Mouse (Mus musculus) kidney, embryonic 16.5 days (tissue): Measurements from ENCODE around the gene Tbc1d1. TPM values are rescaled to one million over a fixed set of nuclear protein-coding genes. Genes with fewer than 3 reads are reported as not detected.

Experiments used
- ATAC-seq: fragments of 200-750 bp; cut with Nextera tagmentation; 2 replicates; pipeline ENCODE4 v1.8.0; 2017; ENCODE audit warnings: moderate TSS enrichment; ENCODE audit not compliant: low FRiP score, low TSS enrichment
- H3K27ac ChIP-seq: fragments of 300-500 bp; sonication (generic); 2 replicates; pipeline ENCODE4 v1.5.1; 2014; ENCODE audit warnings: low read length
- H3K27me3 ChIP-seq: fragments of 300-500 bp; sonication (generic); 2 replicates; pipeline ENCODE4 v1.6.1; 2014; ENCODE audit warnings: low read length, control low read depth, mixed read lengths; ENCODE audit not compliant: insufficient read depth
- H3K36me3 ChIP-seq: fragments of 300-500 bp; sonication (generic); 2 replicates; pipeline ENCODE4 v1.6.1; 2014; ENCODE audit warnings: low read length, control low read depth, mixed read lengths; ENCODE audit not compliant: insufficient read depth
- H3K4me1 ChIP-seq: fragments of 300-500 bp; sonication (generic); 2 replicates; pipeline ENCODE4 v1.6.1; 2014; ENCODE audit warnings: low read length, control low read depth, mixed read lengths; ENCODE audit not compliant: insufficient read depth
- H3K4me2 ChIP-seq: fragments of 300-500 bp; sonication (generic); replicated peaks from 2 replicates; pipeline ENCODE4 v1.6.1; 2014; ENCODE audit warnings: low read depth, low read length
- H3K4me3 ChIP-seq: fragments of 300-500 bp; sonication (generic); 2 replicates; pipeline ENCODE4 v1.5.1; 2014; ENCODE audit warnings: mild to moderate bottlenecking, low read length
- H3K9ac ChIP-seq: fragments of 300-500 bp; sonication (generic); replicated peaks from 2 replicates; pipeline ENCODE4 v1.6.1; 2014; ENCODE audit warnings: low read length
- H3K9me3 ChIP-seq: fragments of 300-500 bp; sonication (generic); 2 replicates; pipeline ENCODE4 v1.6.1; 2016; ENCODE audit warnings: low read length, control low read depth
- WGBS: fragments of 180-500 bp; shearing (Covaris S2); extraction: QIAGEN DNeasy Blood & Tissue Kit; methylation state at CpG from one replicate; pipeline ENCODE4 v1.1.7; 2014; 5-methylcytosine and 5-hydroxymethylcytosine counted together
- polyA plus RNA-seq: library from polyadenylated mRNA; unstranded; fragments of >200 nt; fragmentation: Nextera tagmentation; extraction: Ambion mirVana; gene quantifications from 2 replicates; pipeline ENCODE4 v1.2.1, GENCODE M21; 2015

Gene Tbc1d1
- polyA plus RNA-seq, 1 experiment from 2014 or later = 39.5 TPM

DNA sequence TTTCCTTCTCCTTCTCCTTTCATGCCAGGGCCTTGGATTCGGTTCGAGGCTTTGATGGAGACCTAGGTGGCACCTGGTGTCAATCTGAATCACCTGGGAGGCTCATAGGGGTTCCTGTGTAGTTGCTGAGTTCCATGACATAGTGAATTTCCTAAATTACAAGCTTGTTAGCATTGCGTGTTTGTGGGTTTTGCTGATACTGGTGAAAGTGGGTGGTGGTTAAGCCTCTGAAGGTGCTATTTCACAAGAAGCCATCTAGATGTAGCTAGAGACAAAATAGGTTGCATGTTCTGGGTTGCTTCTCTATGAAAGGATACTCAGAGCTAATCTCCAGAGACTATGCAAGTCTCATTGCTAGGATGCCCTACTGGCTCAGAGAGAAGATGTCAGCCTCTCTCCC, 56.5 kb downstream of the Tbc1d1 start:
- no peaks in the 10 kb centered on the region for H3K36me3 ChIP-seq
- H3K9me3 ChIP-seq = no peaks in the 10 kb centered on the region
- ATAC-seq = no peak
- H3K4me2 ChIP-seq = no peak overlapping the region
- no peak overlapping the region for H3K4me3 ChIP-seq
- 0 out of 2 replicates have a peak overlapping the region, but pooled peaks have one; percentile 1 for H3K27ac ChIP-seq
- peaks cover 24% of the 10 kb centered on the region for H3K4me1 ChIP-seq
- H3K9ac ChIP-seq = no peak overlapping the region
- H3K27me3 ChIP-seq = no peaks in the 10 kb centered on the region
- 70% methylated on average over 3 of the region's 3 CpGs for WGBS

DNA sequence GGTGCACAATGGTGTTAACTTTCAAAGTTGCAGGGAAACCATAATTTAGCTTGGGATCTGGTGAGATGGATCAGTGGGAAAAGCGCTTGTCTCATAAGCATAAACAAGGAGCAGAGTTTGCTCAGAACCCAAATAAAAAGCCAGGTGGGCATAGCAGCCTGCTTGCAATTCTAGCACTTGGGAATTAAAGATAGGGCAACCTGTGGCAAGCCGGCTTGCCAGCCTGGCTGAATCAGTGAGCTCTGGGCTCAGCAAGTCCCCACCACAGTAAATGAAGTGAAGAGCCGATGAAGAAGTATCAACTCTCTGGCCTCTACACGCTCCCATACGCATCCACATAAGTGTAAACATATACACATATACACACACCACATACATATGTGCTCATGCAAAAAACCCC, 59.7 kb downstream of the Tbc1d1 start:
- Histone ChIP-seq H3K4me3 (no peak overlapping the region), H3K9ac (no peak overlapping the region), H3K9me3 (no peaks in the 10 kb centered on the region), H3K27me3 (no peaks in the 10 kb centered on the region), H3K4me1 (peaks cover 41% of the 10 kb centered on the region), H3K4me2 (no peak overlapping the region), H3K36me3 (no peaks in the 10 kb centered on the region), H3K27ac (no peak overlapping the region)
- ATAC-seq = no peak
- 90% methylated on average over 5 of the region's 5 CpGs for WGBS

DNA sequence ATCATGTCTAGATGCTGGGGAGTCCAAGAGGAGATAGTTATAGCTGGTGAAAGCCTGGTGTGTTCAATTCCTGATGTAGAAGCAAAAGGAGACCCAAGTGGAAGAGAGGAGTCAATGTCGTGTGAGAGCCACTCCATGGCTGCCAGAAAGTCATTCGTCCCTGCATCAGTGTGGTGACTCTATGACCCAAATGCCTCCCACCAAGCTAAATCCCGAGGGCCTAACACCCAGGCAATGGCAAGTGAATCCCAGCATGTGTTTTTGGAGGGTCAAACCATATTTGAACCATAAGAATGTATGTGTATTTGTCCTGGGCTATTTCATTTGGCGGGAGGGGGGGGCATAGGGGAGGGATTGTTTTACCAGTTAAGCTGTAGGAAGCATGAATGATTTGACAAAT, 60.2 kb downstream of the Tbc1d1 start:
- no peak overlapping the region for H3K4me3 ChIP-seq
- H3K36me3 ChIP-seq = no peaks in the 10 kb centered on the region
- no peak for ATAC-seq
- H3K4me1 ChIP-seq = peaks cover 41% of the 10 kb centered on the region
- no peak overlapping the region for H3K4me2 ChIP-seq
- no peaks in the 10 kb centered on the region for H3K27me3 ChIP-seq
- no peaks in the 10 kb centered on the region for H3K9me3 ChIP-seq
- WGBS = 88% methylated on average over 4 of the region's 4 CpGs
- no peak overlapping the region for H3K9ac ChIP-seq
- H3K27ac ChIP-seq = no peak overlapping the region

DNA sequence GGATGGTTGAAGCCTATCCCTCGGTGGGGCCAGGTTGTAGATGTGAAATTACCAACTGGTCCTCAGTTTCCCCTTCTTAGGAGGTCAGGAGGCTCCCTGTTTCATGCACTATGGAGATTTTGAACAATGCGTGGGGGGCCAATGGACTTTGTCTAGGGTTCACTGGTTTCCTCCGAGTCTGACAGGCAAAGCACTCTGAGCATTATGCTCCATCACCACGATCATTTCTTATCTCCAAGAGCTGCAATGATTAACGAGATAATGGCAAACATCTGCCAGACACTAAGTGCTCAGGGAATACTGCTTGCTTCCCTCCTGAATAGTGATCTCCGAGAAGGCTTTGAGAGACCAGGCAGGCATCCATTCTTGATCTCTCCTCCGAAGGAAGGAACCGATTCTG, 61.2 kb downstream of the Tbc1d1 start:
- 0 out of 2 replicates have a peak, but pooled peaks cover 5% of the 10 kb centered on the region for H3K9me3 ChIP-seq
- H3K27me3 ChIP-seq = no peaks in the 10 kb centered on the region
- H3K4me1 ChIP-seq = peaks cover 32% of the 10 kb centered on the region
- no peak for ATAC-seq
- H3K27ac ChIP-seq = no peak overlapping the region
- H3K4me2 ChIP-seq = no peak overlapping the region
- WGBS = 50% methylated on average over 8 of the region's 8 CpGs
- H3K9ac ChIP-seq = no peak overlapping the region
- no peaks in the 10 kb centered on the region for H3K36me3 ChIP-seq
- H3K4me3 ChIP-seq = no peak overlapping the region

DNA sequence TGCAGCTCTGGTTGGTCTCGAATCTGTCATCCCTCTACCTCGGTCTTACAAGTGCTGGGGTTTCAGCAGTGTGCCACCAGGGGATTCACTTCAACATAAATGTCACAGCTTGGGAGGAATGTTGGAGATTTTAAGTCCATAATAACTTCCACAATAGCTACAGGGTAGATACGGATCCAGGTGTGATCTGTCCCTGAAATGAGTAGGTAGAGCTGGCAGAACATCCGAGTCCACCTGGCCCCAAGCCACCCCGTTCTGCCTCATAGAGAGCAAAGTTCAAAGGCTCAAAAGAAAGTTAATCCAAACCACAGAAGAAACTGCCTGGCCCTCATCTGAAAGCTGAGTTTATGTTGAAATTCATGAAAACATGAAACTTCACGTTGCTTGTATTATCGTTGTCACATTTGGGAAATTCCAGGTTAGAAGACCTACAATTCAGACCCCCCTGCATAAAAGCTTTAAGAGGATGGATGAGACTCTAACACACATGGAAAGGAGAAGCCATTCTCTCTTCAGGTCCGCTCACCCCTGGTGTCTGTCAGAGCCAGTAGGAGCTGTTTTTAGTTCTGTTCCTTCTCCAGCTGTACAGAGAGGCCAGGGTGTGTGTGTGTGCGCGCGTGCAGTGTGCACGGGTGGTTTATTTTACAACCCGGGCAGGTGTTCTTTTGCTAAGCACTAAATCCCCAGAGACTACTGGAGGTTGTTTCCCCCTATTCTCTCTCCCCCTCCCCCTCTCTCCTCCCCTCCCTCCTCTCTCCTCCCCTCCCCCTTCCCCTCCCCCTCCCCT, 61.9 kb downstream of the Tbc1d1 start:
- peak; percentile 71; the same call in 1 of the 2 replicates for ATAC-seq
- Histone ChIP-seq H3K9me3 (0 out of 2 replicates have a peak, but pooled peaks cover 5% of the 10 kb centered on the region), H3K27ac (peak overlapping the region; percentile 61), H3K9ac (no peak overlapping the region), H3K4me1 (peaks cover 26% of the 10 kb centered on the region), H3K4me3 (no peak overlapping the region), H3K36me3 (no peaks in the 10 kb centered on the region), H3K27me3 (no peaks in the 10 kb centered on the region), H3K4me2 (peak overlapping the region; percentile 21; the same call in 1 of the 2 replicates)
- 37% methylated on average over 13 of the region's 13 CpGs for WGBS

DNA sequence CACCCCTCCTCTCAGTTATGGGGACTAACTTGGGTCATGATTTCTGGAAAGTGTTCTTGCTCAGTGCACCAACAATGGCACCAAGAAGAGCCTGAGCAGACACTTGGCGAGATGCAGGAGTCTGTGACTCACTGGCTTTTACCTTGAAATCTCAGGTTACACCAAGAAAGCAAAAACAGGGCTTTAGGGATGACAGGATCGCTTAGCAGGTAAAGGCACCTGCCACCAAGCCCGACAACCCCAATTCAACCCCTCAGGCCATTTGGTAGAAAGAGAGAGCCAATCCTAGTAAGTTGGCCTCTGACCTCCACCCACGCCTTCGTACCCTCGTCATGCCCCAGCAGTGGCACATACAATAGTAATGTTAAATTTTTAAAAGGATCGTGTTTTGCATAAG, 62.5 kb downstream of the Tbc1d1 start:
- H3K4me2 ChIP-seq = no peak overlapping the region
- H3K4me1 ChIP-seq = peaks cover 25% of the 10 kb centered on the region
- H3K9ac ChIP-seq = no peak overlapping the region
- H3K9me3 ChIP-seq = 0 out of 2 replicates have a peak, but pooled peaks cover 5% of the 10 kb centered on the region
- H3K27me3 ChIP-seq = no peaks in the 10 kb centered on the region
- peak; percentile 62; the same call in 1 of the 2 replicates for ATAC-seq
- no peak overlapping the region for H3K4me3 ChIP-seq
- no peaks in the 10 kb centered on the region for H3K36me3 ChIP-seq
- 55% methylated on average over 7 of the region's 7 CpGs for WGBS
- peak overlapping the region; percentile 61; the same call in 1 of the 2 replicates for H3K27ac ChIP-seq

DNA sequence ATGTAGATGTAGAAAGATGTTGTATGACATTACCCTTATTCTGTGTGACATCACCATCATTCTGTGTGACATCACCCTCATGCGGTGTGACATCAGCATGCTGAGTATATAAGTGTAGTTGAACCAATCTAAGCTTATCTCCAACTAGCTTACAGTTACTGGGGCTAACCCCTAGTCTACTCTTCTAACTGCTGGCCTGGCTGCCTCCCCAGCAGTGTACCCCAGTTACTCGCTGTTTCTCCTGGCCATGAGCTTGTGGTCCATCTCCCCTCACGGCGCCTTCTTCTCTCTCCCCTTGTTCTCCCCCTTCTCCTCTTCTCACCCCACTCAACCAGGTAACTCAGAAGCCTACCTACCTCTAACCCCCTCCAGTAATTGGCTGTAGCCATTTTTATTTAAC, 64.7 kb downstream of the Tbc1d1 start:
- Histone ChIP-seq H3K9me3 (peaks cover 5% of the 10 kb centered on the region; the same call in 1 of the 2 replicates), H3K4me2 (no peak overlapping the region), H3K9ac (no peak overlapping the region), H3K27me3 (no peaks in the 10 kb centered on the region), H3K27ac (no peak overlapping the region), H3K4me3 (no peak overlapping the region), H3K4me1 (peaks cover 28% of the 10 kb centered on the region), H3K36me3 (no peaks in the 10 kb centered on the region)
- ATAC-seq = no peak; the same call in 1 of the 2 replicates
- WGBS = 97% methylated on average over 4 of the region's 4 CpGs

DNA sequence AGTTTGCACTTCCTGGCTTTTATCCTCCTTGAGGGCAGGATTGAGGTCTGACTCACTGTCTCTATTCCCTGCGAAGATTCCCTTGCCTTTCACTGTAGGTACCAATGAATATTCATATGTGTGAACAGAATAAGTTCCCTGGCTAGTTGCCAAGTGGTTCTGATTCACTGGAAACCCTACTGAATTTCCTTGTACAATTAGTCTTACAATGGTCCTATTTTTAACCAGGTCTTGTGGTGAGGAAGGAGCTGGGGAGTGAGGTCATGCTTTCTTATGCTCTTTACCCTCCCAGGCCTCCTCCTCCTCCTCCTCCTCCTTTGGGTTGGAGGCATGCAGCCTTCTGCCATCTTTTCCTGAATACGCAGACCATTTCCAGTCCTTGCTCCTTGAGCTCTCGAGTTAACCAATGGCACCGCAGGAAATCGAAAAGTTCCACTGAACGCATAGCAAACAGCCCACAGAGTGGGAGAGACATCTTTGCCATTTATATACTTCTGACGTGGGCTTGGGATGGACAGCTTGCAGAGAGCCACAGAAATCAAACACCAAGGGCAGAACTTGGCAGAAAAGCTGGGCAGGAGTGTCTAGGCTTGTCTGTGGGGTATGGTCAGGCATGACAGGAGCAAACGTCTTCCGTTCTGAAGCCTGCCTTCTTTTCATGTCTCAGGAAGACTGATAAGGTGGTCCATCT, 68.8 kb downstream of the Tbc1d1 start:
- Histone ChIP-seq H3K36me3 (no peaks in the 10 kb centered on the region), H3K27me3 (no peaks in the 10 kb centered on the region), H3K9ac (no peak overlapping the region), H3K9me3 (peaks cover 5% of the 10 kb centered on the region; the same call in 1 of the 2 replicates), H3K27ac (peak overlapping the region; percentile 48; the same call in 1 of the 2 replicates), H3K4me3 (no peak overlapping the region), H3K4me1 (peaks cover 7% of the 10 kb centered on the region), H3K4me2 (no peak overlapping the region)
- WGBS = 76% methylated on average over 9 of the region's 9 CpGs
- peak; percentile 52; the same call in 1 of the 2 replicates for ATAC-seq

DNA sequence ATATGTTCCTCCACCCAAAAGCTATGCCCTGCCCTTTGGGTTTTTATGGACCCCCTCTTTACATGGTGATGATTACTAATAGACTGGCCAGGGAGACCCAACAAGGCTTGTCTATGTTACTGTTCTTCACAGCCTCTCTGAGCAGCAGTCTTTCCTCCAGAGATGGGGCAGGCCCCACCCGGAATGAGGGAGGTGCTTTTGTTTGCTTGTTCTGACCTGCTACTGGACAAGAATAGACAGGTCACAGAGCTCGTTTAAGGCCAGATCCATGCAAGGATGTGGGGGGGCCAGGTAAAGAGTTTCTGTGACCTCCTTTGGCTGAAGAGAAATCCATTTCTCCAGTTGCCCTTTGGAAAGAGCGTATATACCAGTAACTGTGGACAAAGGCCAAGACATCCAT, 72.1 kb downstream of the Tbc1d1 start:
- WGBS = 73% methylated on average over 3 of the region's 3 CpGs
- H3K4me1 ChIP-seq = peaks cover 22% of the 10 kb centered on the region

More for the DNA sequence above, 72.1 kb downstream of the Tbc1d1 start:
- H3K27me3 ChIP-seq = no peaks in the 10 kb centered on the region
- no peak overlapping the region for H3K4me3 ChIP-seq
- no peaks in the 10 kb centered on the region for H3K36me3 ChIP-seq
- no peak overlapping the region for H3K9ac ChIP-seq
- H3K27ac ChIP-seq = no peak overlapping the region
- ATAC-seq = no peak
- H3K9me3 ChIP-seq = no peaks in the 10 kb centered on the region; the same call in 1 of the 2 replicates
- H3K4me2 ChIP-seq = no peak overlapping the region
